Mouse (Mus musculus): ENCODE measurements at regions not wholly inside any gene's neighbourhood (a gene's known extent, or its start where the extent isn't known, plus 50 kb on each side); places are given as distances from the start of the nearest gene placed in this dataset.
A peak's percentile ranks its signal among the peaks of the same experiment; 100 is the strongest.

DNA sequence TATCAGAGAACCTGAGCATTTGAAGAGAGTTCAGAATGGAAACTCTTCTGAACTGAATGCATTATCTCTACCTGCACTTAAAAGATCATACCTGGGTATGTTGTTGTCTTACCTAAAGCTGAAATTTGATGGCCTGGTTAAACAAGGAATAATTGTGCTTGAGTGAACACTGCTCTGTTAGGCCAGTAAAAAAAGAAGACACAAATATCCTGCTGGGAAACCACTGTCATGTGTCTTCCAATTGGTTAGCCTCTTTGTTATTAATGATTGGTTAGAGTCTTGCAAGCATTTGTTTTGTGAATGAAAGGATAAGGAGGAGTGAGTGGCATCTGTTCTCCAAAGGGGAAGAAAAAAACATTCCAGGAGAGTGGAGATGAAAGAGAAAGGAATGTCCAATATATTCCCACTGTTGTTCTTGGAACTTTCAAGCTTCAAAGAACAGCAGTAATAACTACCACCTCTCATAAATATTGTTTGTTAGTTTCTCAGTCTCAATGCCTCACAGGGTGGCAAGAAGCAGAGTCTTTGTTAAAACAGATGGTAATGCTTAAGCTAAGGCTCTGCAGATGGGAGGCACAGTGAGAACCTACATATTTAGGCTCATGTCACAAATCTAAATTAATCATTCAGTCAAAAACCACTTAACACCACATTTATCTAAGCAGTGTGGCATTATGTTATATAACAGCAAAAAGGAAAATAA lies 165.5 kb downstream of the Dsel start:
- no peak for DNase-seq (ENCODE audit: extremely low read depth, insufficient read length, low spot score)

- DNase-seq (ENCODE audit: extremely low read depth, insufficient read length, low spot score), result no peak
Measured at GRCm38 (mm10) chr1:111660950-111661349, 203.8 kb downstream of the Dsel start.

DNA sequence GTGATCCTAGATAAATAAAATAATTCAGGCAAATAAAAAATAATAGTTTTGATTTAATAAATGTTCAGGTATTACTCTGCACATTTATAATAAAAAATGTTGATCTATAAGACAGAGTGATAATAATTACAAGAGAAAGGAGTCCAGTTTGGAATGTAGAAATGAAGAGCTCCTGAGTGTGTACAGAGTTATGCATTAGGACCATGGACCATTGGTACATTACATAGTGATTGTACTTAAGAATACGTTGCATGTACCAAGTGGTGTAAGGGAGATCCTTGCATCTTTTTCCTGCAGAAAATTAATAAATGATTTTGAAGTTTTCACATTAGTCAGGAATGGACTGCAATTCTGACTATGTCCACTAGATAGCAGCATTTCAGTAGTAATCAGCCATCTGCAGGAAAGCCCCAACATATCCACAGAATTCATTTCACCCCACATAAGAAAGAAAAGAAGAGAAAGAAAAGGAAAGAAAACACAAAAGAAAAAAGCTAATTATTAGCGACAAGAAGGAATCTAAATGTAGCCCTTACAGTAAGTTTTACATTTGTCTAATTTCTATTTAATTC lies 204.5 kb downstream of the Dsel start:
- peak; percentile 1 for DNase-seq (ENCODE audit: extremely low read depth, insufficient read length, low spot score)

DNA sequence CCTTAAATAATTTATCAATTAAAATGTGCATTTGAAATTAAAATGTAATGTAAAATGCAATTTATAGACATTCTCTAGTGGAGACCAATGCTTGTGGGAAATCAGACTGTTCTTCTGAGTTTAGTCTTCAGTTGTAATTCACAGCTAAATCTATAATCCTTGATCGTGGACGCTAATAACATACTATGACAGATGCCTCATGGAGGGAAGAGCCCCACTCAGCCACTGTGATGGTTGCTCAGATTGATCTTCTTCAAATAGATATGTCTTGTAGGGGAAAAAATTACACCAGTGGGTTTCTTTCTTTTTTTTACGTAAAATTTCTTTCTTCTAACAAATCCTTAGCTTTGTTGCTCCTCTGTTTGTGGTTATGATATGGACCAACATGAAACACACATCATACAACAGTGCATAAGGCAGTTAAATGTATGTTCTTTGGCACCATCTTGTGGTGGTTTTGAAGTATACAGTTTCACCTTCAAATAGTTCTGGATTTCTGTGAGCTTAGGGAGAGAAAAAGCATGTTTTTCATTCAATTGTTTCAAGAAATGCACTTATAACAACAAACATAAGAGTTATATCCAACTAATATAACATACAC lies 230.8 kb downstream of the Dsel start:
- peak; percentile 3 for DNase-seq (ENCODE audit: extremely low read depth, insufficient read length, low spot score)
